Mouse (Mus musculus) erythroblast, embryonic 14.5 days (primary cell): ENCODE measurements around the gene Apex1.
"Not testable (repeated sequence)": the region's sequence is repeated elsewhere in the genome, so short reads cannot be mapped to it uniquely, and the experiment has no call there.

ENCODE experiments used
- GATA1 ChIP-seq: IDR thresholded peaks from 2 replicates; pipeline ENCODE4 v1.6.1; 2012; ENCODE audit warnings: low read length, inconsistent platforms, mixed read lengths
- TAL1 ChIP-seq: IDR thresholded peaks from 3 replicates; pipeline ENCODE4 v1.6.1; 2012; ENCODE audit warnings: low read length, inconsistent platforms, mixed read lengths

DNA sequence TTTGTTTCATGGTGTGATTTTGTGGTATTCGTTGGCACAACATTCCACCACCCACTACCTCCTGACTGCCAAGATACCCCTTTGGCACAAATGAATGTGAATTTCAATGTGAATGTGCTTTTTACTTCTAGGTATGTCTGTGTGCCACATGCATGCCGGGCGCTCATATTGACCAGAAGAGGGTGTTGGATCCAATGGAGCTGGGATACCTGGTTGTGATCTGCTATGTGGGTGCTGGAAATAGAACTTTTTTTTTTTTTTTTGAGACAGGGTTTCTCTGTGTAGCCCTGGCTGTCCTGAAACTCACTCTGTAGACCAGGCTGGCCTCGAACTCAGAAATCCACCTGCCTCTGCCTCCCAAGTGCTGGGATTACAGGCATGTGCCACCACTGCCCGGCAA is 48.3 kb downstream of the Apex1 start:
- not testable (repeated sequence) for TF ChIP-seq GATA1, TAL1
